Mouse (Mus musculus) embryonic fibroblast, embryonic 13.5 days (primary cell): Measurements from ENCODE around the gene Tor3a.

Experiments used
- CTCF ChIP-seq: IDR thresholded peaks from 2 replicates; pipeline ENCODE4 v1.5.1; 2011; ENCODE audit warnings: mild to moderate bottlenecking, control low read depth, low read length, moderate library complexity, borderline replicate concordance; ENCODE audit not compliant: insufficient read depth
- POLR2A ChIP-seq: IDR thresholded peaks from 2 replicates; pipeline ENCODE4 v1.6.1; 2011; ENCODE audit warnings: low read depth, mild to moderate bottlenecking, control low read depth, low read length, moderate library complexity

DNA sequence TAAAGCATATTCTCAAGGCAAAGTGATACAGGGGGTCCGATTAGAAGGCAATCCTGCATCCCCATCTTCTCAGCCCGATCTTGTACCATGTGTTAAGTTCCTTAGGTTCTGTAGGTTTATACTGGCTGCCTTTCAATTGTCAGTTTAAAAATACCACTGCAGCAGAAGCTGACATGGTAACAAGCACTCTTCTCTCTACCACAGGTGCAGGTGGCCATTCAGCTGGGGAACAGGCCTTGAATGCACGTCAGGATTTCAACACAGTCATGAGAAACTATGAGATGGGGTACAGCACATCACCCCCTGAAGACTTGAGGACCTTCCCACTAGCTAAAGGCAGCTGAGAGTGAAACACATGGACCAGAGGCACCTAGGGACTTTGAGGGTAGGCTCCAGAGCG lies 29.3 kb upstream of the Tor3a start:
- TF ChIP-seq POLR2A (no peak), CTCF (no peak)
